Mouse (Mus musculus) regulatory T cell (primary cell): Measurements from ENCODE around the gene Il13ra2.
"Not testable (repeated sequence)": the region's sequence is repeated elsewhere in the genome, so short reads cannot be mapped to it uniquely, and the experiment has no call there.

Experiments
- in situ Hi-C: fragments of 300-600 bp; cut with MboI, MseI; formaldehyde crosslinking; loops from one replicate; pipeline ENCODE4 v1.15.1; 2025; ENCODE audit warnings: high pct_unique_total_duplicates

The Il13ra2 gene

GRCm38 (mm10) chrX:147429129-147429528 is at the start of gene Il13ra2:
TSS of gene Il13ra2 (minus strand) at chrX:147429192.
- in situ Hi-C loops = no loop called here

GRCm38 (mm10) chrX:147453610-147454009 is 24.6 kb upstream of the Il13ra2 start, which contains the start of gene Vmn1r239-ps:
TSS of gene Vmn1r239-ps (minus strand) at chrX:147453710.
- in situ Hi-C loops = not testable (repeated sequence)

GRCm38 (mm10) chrX:147443386-147443785 is 14.4 kb upstream of the Il13ra2 start:
- in situ Hi-C loops = no loop called here

GRCm38 (mm10) chrX:147435400-147435799 is 6.4 kb upstream of the Il13ra2 start:
- in situ Hi-C loops = no loop called here

GRCm38 (mm10) chrX:147429753-147430152 is 761 bp upstream of the Il13ra2 start:
- in situ Hi-C loops = no loop called here

- in situ Hi-C loops = no loop called here
These were observed 35.5 kb downstream of the Il13ra2 start for GRCm38 (mm10) chrX:147393446-147393845.

GRCm38 (mm10) chrX:147349167-147349566 is 79.8 kb downstream of the Il13ra2 start:
- in situ Hi-C loops = no loop called here
